Mouse (Mus musculus) hindbrain, embryonic 10.5 days (tissue): Measurements from ENCODE around the gene Gm7879. TPM values are rescaled to one million over a fixed set of nuclear protein-coding genes. Genes with fewer than 3 reads are reported as not detected.

Source experiments
- DNase-seq: peaks from one replicate; pipeline ENCODE4 v3.0.0-alpha.2; 2017; ENCODE audit warnings: low spot score
- H3K27ac ChIP-seq: fragments of 300-500 bp; sonication (generic); 2 replicates; pipeline ENCODE4 v1.5.1; 2016; ENCODE audit warnings: mild to moderate bottlenecking, moderate library complexity
- H3K27me3 ChIP-seq: fragments of 300-500 bp; sonication (generic); 2 replicates; pipeline ENCODE4 v1.6.1; 2016; ENCODE audit warnings: mild to moderate bottlenecking; ENCODE audit not compliant: poor library complexity, insufficient read depth, severe bottlenecking
- H3K36me3 ChIP-seq: fragments of 300-500 bp; sonication (generic); 2 replicates; pipeline ENCODE4 v1.6.1; 2016; ENCODE audit warnings: mild to moderate bottlenecking, moderate library complexity
- H3K4me1 ChIP-seq: fragments of 300-500 bp; sonication (generic); replicated peaks from 2 replicates; pipeline ENCODE4 v1.6.1; 2016; ENCODE audit warnings: mild to moderate bottlenecking
- H3K4me3 ChIP-seq: fragments of 300-500 bp; sonication (generic); 2 replicates; pipeline ENCODE4 v1.5.1; 2016; ENCODE audit warnings: mild to moderate bottlenecking, moderate library complexity
- H3K9me3 ChIP-seq: fragments of 300-500 bp; sonication (generic); 2 replicates; pipeline ENCODE4 v1.6.1; 2016; ENCODE audit warnings: mild to moderate bottlenecking, moderate library complexity
- WGBS: fragments of 180-500 bp; shearing (Covaris S2); methylation state at CpG from one replicate; pipeline ENCODE4 v1.1.7; 2016; 5-methylcytosine and 5-hydroxymethylcytosine counted together
- polyA plus RNA-seq: library from polyadenylated mRNA; unstranded; fragments of >200 nt; fragmentation: Nextera tagmentation; extraction: Ambion mirVana; gene quantifications from 2 replicates; pipeline ENCODE4 v1.2.1, GENCODE M21; 2016

Gene Gm7879
- polyA plus RNA-seq, 1 experiment from 2014 or later, result not detected

- no peaks in the 10 kb centered on the region for H3K36me3 ChIP-seq
- no peak for DNase-seq
- H3K4me3 ChIP-seq, result no peak overlapping the region
- H3K4me1 ChIP-seq, result no peaks in the 10 kb centered on the region
- no peaks in the 10 kb centered on the region for H3K27me3 ChIP-seq
- H3K27ac ChIP-seq, result no peak overlapping the region
- H3K9me3 ChIP-seq, result no peaks in the 10 kb centered on the region
- WGBS, result 86% methylated on average over 3 of the region's 3 CpGs
These were observed 47.0 kb downstream of the Gm7879 start for GRCm38 (mm10) chr5:43959884-43960440.

GRCm38 (mm10) chr5:43961056-43961455 is 48.1 kb downstream of the Gm7879 start:
- no peaks in the 10 kb centered on the region for H3K4me1 ChIP-seq
- H3K9me3 ChIP-seq, result no peaks in the 10 kb centered on the region
- H3K36me3 ChIP-seq, result no peaks in the 10 kb centered on the region
- H3K4me3 ChIP-seq, result no peak overlapping the region
- DNase-seq, result no peak
- no peak overlapping the region for H3K27ac ChIP-seq
- no peaks in the 10 kb centered on the region for H3K27me3 ChIP-seq
- 83% methylated on average over 3 of the region's 3 CpGs for WGBS

Other genes with a start within 250 kb of the Gm7879 start
- gene Bst1, start 94.3 kb upstream of the Gm7879 start, polyA plus RNA-seq, result 0.14 TPM in 1 of 2 replicates, not detected in the other
- gene Fbxl5, start 91.5 kb upstream of the Gm7879 start, polyA plus RNA-seq, result 47.5 and 52.3 TPM in 2 replicates
- 6.4 and 7.7 TPM in 2 replicates for gene Cd38, start 44.6 kb upstream of the Gm7879 start, polyA plus RNA-seq
- gene Fgfbp1, start 68.6 kb downstream of the Gm7879 start, polyA plus RNA-seq, result 4.3 and 4.7 TPM in 2 replicates
- gene Prom1, start 188.9 kb downstream of the Gm7879 start, polyA plus RNA-seq, result 116 and 133 TPM in 2 replicates